Mouse (Mus musculus) retina, postnatal 1 day (tissue): ENCODE measurements at regions not wholly inside any gene's neighbourhood (a gene's known extent, or its start where the extent isn't known, plus 50 kb on each side); places are given as distances from the start of the nearest gene placed in this dataset.
A peak's percentile ranks its signal among the peaks of the same experiment; 100 is the strongest.
"Not testable (repeated sequence)": the region's sequence is repeated elsewhere in the genome, so short reads cannot be mapped to it uniquely, and the experiment has no call there.

Experiments
- DNase-seq: peaks from one replicate; pipeline ENCODE4 v3.0.0-alpha.2; 2012

- DNase-seq = no peak
Measured at GRCm38 (mm10) chr10:118603857-118604414, 163.1 kb downstream of the Ifng start.

GRCm38 (mm10) chr10:118605156-118605821, 164.4 kb downstream of the Ifng start:
- DNase-seq = no peak

- no peak for DNase-seq
Measured at GRCm38 (mm10) chr10:118607418-118607817, 166.6 kb downstream of the Ifng start.

- DNase-seq = no peak
Measured at GRCm38 (mm10) chr10:118608376-118609145, 167.7 kb downstream of the Ifng start.

- DNase-seq = no peak
Measured at GRCm38 (mm10) chr10:118609157-118609556, 168.3 kb downstream of the Ifng start.

GRCm38 (mm10) chr10:118610868-118611461, 170.1 kb downstream of the Ifng start:
- DNase-seq = no peak

- DNase-seq = no peak
Measured at GRCm38 (mm10) chr10:118612091-118612490, 171.2 kb downstream of the Ifng start.

GRCm38 (mm10) chr10:118613056-118613695, 172.3 kb downstream of the Ifng start:
- no peak for DNase-seq

GRCm38 (mm10) chr10:118614251-118614865, 173.5 kb downstream of the Ifng start:
- no peak for DNase-seq

- DNase-seq = no peak
Measured at GRCm38 (mm10) chr10:118615131-118616020, 174.5 kb downstream of the Ifng start.

GRCm38 (mm10) chr10:118616031-118616615, 175.3 kb downstream of the Ifng start:
- no peak for DNase-seq

GRCm38 (mm10) chr10:118617291-118618044, 176.6 kb downstream of the Ifng start:
- DNase-seq = peak; percentile 15

- not testable (repeated sequence) for DNase-seq
Measured at GRCm38 (mm10) chr10:118618251-118618650, 177.4 kb downstream of the Ifng start.

GRCm38 (mm10) chr10:118618766-118619600, 178.1 kb downstream of the Ifng start:
- DNase-seq = no peak

- no peak for DNase-seq
Measured at GRCm38 (mm10) chr10:118619601-118620000, 178.8 kb downstream of the Ifng start.

- DNase-seq = no peak
Measured at GRCm38 (mm10) chr10:118620611-118621010, 179.8 kb downstream of the Ifng start.

- DNase-seq = no peak
Measured at GRCm38 (mm10) chr10:118621546-118621945, 180.7 kb downstream of the Ifng start.

- DNase-seq = no peak
Measured at GRCm38 (mm10) chr10:118622131-118622530, 181.3 kb downstream of the Ifng start.

- no peak for DNase-seq
Measured at GRCm38 (mm10) chr10:118622916-118623315, 182.1 kb downstream of the Ifng start.
